8 mouse cellular contexts compared by ENCODE assay signal in genomic region chrX:153155322-153155721, GRCm38 (mm10). TPM values are rescaled to one million over a fixed set of nuclear protein-coding genes. Genes with fewer than 3 reads are reported as not detected.
DNase-seq lines count a peak whose midpoint lies in the region; ATAC-seq lines count a peak whose summit lies in the region.

No protein-coding gene starts in this region.

- no peak overlapping the region for H3K9ac ChIP-seq in hindbrain, embryonic 14.5 days

- no peaks in the 10 kb centered on the region for H3K4me1 ChIP-seq in hindbrain, embryonic 10.5 days (replicated peaks)
- H3K4me1 ChIP-seq in hindbrain, embryonic 14.5 days (replicated peaks; ENCODE audit: control insufficient read depth, insufficient read depth, low read length), result no peaks in the 10 kb centered on the region

- ATAC-seq in hindbrain, embryonic 14.5 days (ENCODE audit: low FRiP score), result no peak
- ATAC-seq in hematopoietic stem cell, adult 5-6 weeks (replicated peaks in 1 of 2; ENCODE audit: insufficient read depth in 1 of 2, low FRiP score in 2 of 2, low TSS enrichment in 1 of 2, low read depth in 1 of 2, poor library complexity in 2 of 2, severe bottlenecking in 2 of 2), result peak; percentile 12 to 32; a peak in 1 of 4 replicates

- no peak overlapping the region for H3K27ac ChIP-seq in hindbrain, embryonic 10.5 days
- no peak overlapping the region for H3K27ac ChIP-seq in hindbrain, embryonic 14.5 days

- H3K4me2 ChIP-seq in hindbrain, embryonic 14.5 days (replicated peaks), result no peak overlapping the region

- H3K27me3 ChIP-seq in hindbrain, embryonic 10.5 days (ENCODE audit: insufficient read depth, poor library complexity, severe bottlenecking), result no peaks in the 10 kb centered on the region
- H3K27me3 ChIP-seq in hindbrain, embryonic 14.5 days (ENCODE audit: control insufficient read depth, insufficient read depth, low read length), result no peaks in the 10 kb centered on the region

- DNase-seq in hindbrain, embryonic 10.5 days (ENCODE audit: low spot score), result peak; percentile 6
- DNase-seq in hindbrain, embryonic 14.5 days (ENCODE audit: low spot score), result no peak
- peak; percentile 41 for DNase-seq in testis, postnatal 10 days (ENCODE audit: low spot score)
- DNase-seq in testis, postnatal 14 days (ENCODE audit: low spot score), result no peak
- DNase-seq in adrenal gland, postnatal 36 days, result peak; percentile 7 to 38
- peak; percentile 29 for DNase-seq in retina, embryonic 14.5 days (ENCODE audit: low spot score)
- DNase-seq in spleen, postnatal 4 days (ENCODE audit: low spot score in 2 of 2), result no peak

- no peak overlapping the region for H3K4me3 ChIP-seq in hindbrain, embryonic 10.5 days
- H3K4me3 ChIP-seq in hindbrain, embryonic 14.5 days (replicated peaks; ENCODE audit: low read length), result no peak overlapping the region

- H3K36me3 ChIP-seq in hindbrain, embryonic 10.5 days, result peaks cover 3% of the 10 kb centered on the region; the same call in 1 of the 2 replicates
- no peaks in the 10 kb centered on the region for H3K36me3 ChIP-seq in hindbrain, embryonic 14.5 days (replicated peaks; ENCODE audit: control insufficient read depth, insufficient read depth)

- H3K9me3 ChIP-seq in hindbrain, embryonic 10.5 days, result no peaks in the 10 kb centered on the region
- H3K9me3 ChIP-seq in hindbrain, embryonic 14.5 days (ENCODE audit: control insufficient read depth, low read length), result no peaks in the 10 kb centered on the region

- 57% methylated on average over 3 of the region's 3 CpGs for WGBS in hindbrain, embryonic 10.5 days
- 64% methylated on average over 3 of the region's 3 CpGs for WGBS in hindbrain, embryonic 14.5 days

RNA-seq across cellular contexts. Expression of gene Rragb, which starts 15.5 kb away (rescaled TPM):
- 4.8 and 6.1 TPM in 2 replicates for polyA plus RNA-seq in hindbrain, embryonic 10.5 days (2016; fragmentation: Nextera tagmentation; extraction: Ambion mirVana)
- 10.0 TPM in 2 replicates for polyA plus RNA-seq in hindbrain, embryonic 14.5 days (2014; fragmentation: Nextera tagmentation; extraction: Ambion mirVana)
- 1 to 10 TPM; 6.3 to 8.5 TPM for total RNA-seq in adrenal gland, postnatal 36 days (2021)
- 14.4 and 16.4 TPM in 2 replicates for total RNA-seq in hematopoietic stem cell, adult 5-6 weeks (2017)

RNA-seq across cellular contexts. Expression of gene Foxr2, which starts 36.7 kb away (rescaled TPM):
- 0.13 and 0.27 TPM in 2 replicates for polyA plus RNA-seq in hindbrain, embryonic 10.5 days (2016; fragmentation: Nextera tagmentation; extraction: Ambion mirVana)
- 1.0 and 1.2 TPM in 2 replicates for polyA plus RNA-seq in hindbrain, embryonic 14.5 days (2014; fragmentation: Nextera tagmentation; extraction: Ambion mirVana)
- total RNA-seq in adrenal gland, postnatal 36 days (2021), result not detected
- total RNA-seq in hematopoietic stem cell, adult 5-6 weeks (2017), result not detected in 2 replicates

Comparison
In these comparisons a context has a peak if more than half of its experiments do, and no peak if none do; other contexts are left out.
1. DNase-seq: peak in hindbrain, embryonic 10.5 days (single experiment), testis, postnatal 10 days (single experiment), adrenal gland, postnatal 36 days (2 of 2) and retina, embryonic 14.5 days (single experiment); none in hindbrain, embryonic 14.5 days (single experiment), testis, postnatal 14 days (single experiment) and spleen, postnatal 4 days (0 of 2).